Mouse (Mus musculus) ES-E14 (cell line): ENCODE data around the gene Filip1. TPM values are rescaled to one million over a fixed set of nuclear protein-coding genes. Genes with fewer than 3 reads are reported as not detected.

Source experiments
- DNase-seq: peaks from one replicate; pipeline ENCODE4 v3.0.0-alpha.2; 2013; ENCODE audit warnings: low read depth, low spot score
- H3K27ac ChIP-seq: 2 replicates; pipeline ENCODE4 v1.5.1; 2012; ENCODE audit warnings: low read depth, mild to moderate bottlenecking, low read length, moderate library complexity, mixed read lengths; ENCODE audit not compliant: poor library complexity, insufficient read depth, severe bottlenecking
- H3K36me3 ChIP-seq: 2 replicates; pipeline ENCODE4 v1.6.1; 2012; ENCODE audit warnings: mild to moderate bottlenecking, low read length, moderate library complexity, mixed read lengths; ENCODE audit not compliant: control insufficient read depth, poor library complexity, insufficient read depth, severe bottlenecking
- H3K4me1 ChIP-seq, 2 experiments: fragments of 150-350 bp in 1 of 2; sonication (generic) in 1 of 2; 2 replicates each; pipeline ENCODE4 v1.6.1; 2012; ENCODE audit warnings: low read length in 2 of 2, mild to moderate bottlenecking in 1 of 2, mixed read lengths in 1 of 2; ENCODE audit not compliant: control insufficient read depth in 2 of 2, insufficient read depth in 2 of 2, poor library complexity in 1 of 2
- H3K4me3 ChIP-seq, 2 experiments: fragments of 150-350 bp in 1 of 2; sonication (generic) in 1 of 2; 2 replicates each; pipeline ENCODE4 v1.5.1; 2012; ENCODE audit warnings: low read length in 2 of 2, low read depth in 1 of 2, mild to moderate bottlenecking in 1 of 2, mixed read lengths in 1 of 2; ENCODE audit not compliant: insufficient read depth in 1 of 2, poor library complexity in 1 of 2, severe bottlenecking in 1 of 2
- H3K9ac ChIP-seq: 2 replicates; pipeline ENCODE4 v1.6.1; 2012; ENCODE audit warnings: low read depth, mild to moderate bottlenecking, low read length, mixed read lengths; ENCODE audit not compliant: poor library complexity, insufficient read depth, severe bottlenecking
- H3K9me3 ChIP-seq: fragments of 150-350 bp; sonication (generic); 2 replicates; pipeline ENCODE4 v1.6.1; 2012; ENCODE audit warnings: low read depth, mild to moderate bottlenecking, low read length; ENCODE audit not compliant: control insufficient read depth, insufficient read depth
- CHD2 ChIP-seq: IDR thresholded peaks from 2 replicates; pipeline ENCODE4 v1.6.1; 2014; ENCODE audit warnings: mild to moderate bottlenecking, low read depth, low read length, inconsistent platforms
- HCFC1 ChIP-seq: IDR thresholded peaks from 2 replicates; pipeline ENCODE4 v1.6.1; 2012; ENCODE audit warnings: low read length, inconsistent platforms, borderline replicate concordance; ENCODE audit not compliant: insufficient read depth
- MAFK ChIP-seq: IDR thresholded peaks from 2 replicates; pipeline ENCODE4 v1.6.1; 2014; ENCODE audit warnings: mild to moderate bottlenecking, low read depth, low read length, inconsistent platforms; ENCODE audit not compliant: insufficient read depth
- ZC3H11A ChIP-seq: IDR thresholded peaks from 2 replicates; pipeline ENCODE4 v1.6.1; 2012; ENCODE audit warnings: low read depth, mild to moderate bottlenecking, inconsistent platforms, low read length, borderline replicate concordance
- ZNF384 ChIP-seq: IDR thresholded peaks from 2 replicates; pipeline ENCODE4 v1.6.1; 2012; ENCODE audit warnings: low read depth, low read length, inconsistent platforms
- in situ Hi-C, 2 experiments: fragments of 600-800 bp; cut with MboI; formaldehyde crosslinking; loops; one replicate each; pipeline ENCODE4 v1.15.1; 2025; ENCODE audit warnings: low sequenced_read_pairs in 2 of 2, inconsistent platforms in 1 of 2; ENCODE audit not compliant: unreplicated experiment in 2 of 2
- total RNA-seq: library from RNA; depleted of rRNA; stranded (reverse); fragments of 300-350 nt; gene quantifications from 2 replicates; pipeline ENCODE4 v1.2.3, GENCODE M21; 2012

The Filip1 gene
- total RNA-seq, 1 experiment: 0.09 TPM

- TF ChIP-seq ZC3H11A (no peak), CHD2 (no peak), ZNF384 (no peak), MAFK (no peak), HCFC1 (no peak)
- Histone ChIP-seq H3K9ac (no peak overlapping the region), H3K4me1 (no peaks in the 10 kb centered on the region), H3K36me3 (no peaks in the 10 kb centered on the region), H3K4me3 (no peak overlapping the region), H3K9me3 (no peaks in the 10 kb centered on the region), H3K27ac (no peak overlapping the region)
- DNase-seq: no peak
- in situ Hi-C loops: loop anchor here in 1 of 2 experiments (25.0 kb wide), 1 partner anchor 171 kb away; no protein-coding TSS in a partner anchor
Measured at GRCm38 (mm10) chr9:79983244-79983643, 29.4 kb downstream of the Filip1 start.

- Histone ChIP-seq H3K27ac (no peak overlapping the region), H3K9me3 (no peaks in the 10 kb centered on the region), H3K4me1 (no peaks in the 10 kb centered on the region), H3K9ac (no peak overlapping the region), H3K4me3 (no peak overlapping the region), H3K36me3 (no peaks in the 10 kb centered on the region)
- no peak for DNase-seq
- in situ Hi-C loops: loop anchor here in 1 of 2 experiments (25.0 kb wide), 1 partner anchor 167 kb away; no protein-coding TSS in a partner anchor
- TF ChIP-seq ZNF384: no peak
- TF ChIP-seq HCFC1: no peak
- no peak for TF ChIP-seq ZC3H11A
- TF ChIP-seq MAFK: no peak
Measured at GRCm38 (mm10) chr9:79979274-79979673, 33.4 kb downstream of the Filip1 start.

GRCm38 (mm10) chr9:79978228-79979024 lies 34.2 kb downstream of the Filip1 start:
- no peak for DNase-seq
- Histone ChIP-seq H3K4me3 (no peak overlapping the region), H3K9me3 (no peaks in the 10 kb centered on the region), H3K9ac (no peak overlapping the region), H3K27ac (no peak overlapping the region), H3K4me1 (no peaks in the 10 kb centered on the region), H3K36me3 (no peaks in the 10 kb centered on the region)
- in situ Hi-C loops: loop anchor here in 1 of 2 experiments (25.0 kb wide), 1 partner anchor 166 kb away; no protein-coding TSS in a partner anchor
- TF ChIP-seq ZC3H11A (no peak), ZNF384 (no peak), CHD2 (no peak), MAFK (no peak), HCFC1 (no peak)

- no peaks in the 10 kb centered on the region for H3K36me3 ChIP-seq
- H3K9me3 ChIP-seq: no peaks in the 10 kb centered on the region
- no peaks in the 10 kb centered on the region for H3K4me1 ChIP-seq
- in situ Hi-C loops: loop anchor here in 1 of 2 experiments (25.0 kb wide), 1 partner anchor 165 kb away; no protein-coding TSS in a partner anchor
- TF ChIP-seq ZC3H11A: no peak
- no peak overlapping the region for H3K9ac ChIP-seq
- H3K4me3 ChIP-seq: no peak overlapping the region; a peak in 1 of 4 replicates
- DNase-seq: no peak
- no peak overlapping the region for H3K27ac ChIP-seq
Measured at GRCm38 (mm10) chr9:79977549-79977971, 35.1 kb downstream of the Filip1 start.
